Mouse (Mus musculus) ES-E14 (cell line): ENCODE measurements at regions not wholly inside any gene's neighbourhood (a gene's known extent, or its start where the extent isn't known, plus 50 kb on each side); places are given as distances from the start of the nearest gene placed in this dataset.

Experiments
- CHD2 ChIP-seq: IDR thresholded peaks from 2 replicates; pipeline ENCODE4 v1.6.1; 2014; ENCODE audit warnings: mild to moderate bottlenecking, low read depth, low read length, inconsistent platforms
- HCFC1 ChIP-seq: IDR thresholded peaks from 2 replicates; pipeline ENCODE4 v1.6.1; 2012; ENCODE audit warnings: low read length, inconsistent platforms, borderline replicate concordance; ENCODE audit not compliant: insufficient read depth
- MAFK ChIP-seq: IDR thresholded peaks from 2 replicates; pipeline ENCODE4 v1.6.1; 2014; ENCODE audit warnings: mild to moderate bottlenecking, low read depth, low read length, inconsistent platforms; ENCODE audit not compliant: insufficient read depth
- ZNF384 ChIP-seq: IDR thresholded peaks from 2 replicates; pipeline ENCODE4 v1.6.1; 2012; ENCODE audit warnings: low read depth, low read length, inconsistent platforms

GRCm38 (mm10) chr10:25829275-25829674 is 248.8 kb upstream of the Gm9767 start:
- TF ChIP-seq MAFK (no peak), HCFC1 (no peak), CHD2 (no peak), ZNF384 (no peak)
